Mouse (Mus musculus): ENCODE results near the gene Dock4.

GRCm38 (mm10) chr12:40888829-40889228 is 443.1 kb downstream of the Dock4 start:
- TF ChIP-seq POLR2A (IDR thresholded peaks at IDR 0.05; ENCODE audit: insufficient read depth, low read length) (no peak), EP300 (IDR thresholded peaks at IDR 0.05; ENCODE audit: insufficient read depth, low read depth, low read length) (no peak), CTCF (IDR thresholded peaks at IDR 0.05; ENCODE audit: low read depth, low read length) (no peak)
